Mouse (Mus musculus): ENCODE data around the gene AC131692.1. TPM values are rescaled to one million over a fixed set of nuclear protein-coding genes. Genes with fewer than 3 reads are reported as not detected.

Gene AC131692.1
- polyA plus RNA-seq (2014; fragmentation: Nextera tagmentation; extraction: Ambion mirVana), result 0.49 and 0.62 TPM in 2 replicates

DNA sequence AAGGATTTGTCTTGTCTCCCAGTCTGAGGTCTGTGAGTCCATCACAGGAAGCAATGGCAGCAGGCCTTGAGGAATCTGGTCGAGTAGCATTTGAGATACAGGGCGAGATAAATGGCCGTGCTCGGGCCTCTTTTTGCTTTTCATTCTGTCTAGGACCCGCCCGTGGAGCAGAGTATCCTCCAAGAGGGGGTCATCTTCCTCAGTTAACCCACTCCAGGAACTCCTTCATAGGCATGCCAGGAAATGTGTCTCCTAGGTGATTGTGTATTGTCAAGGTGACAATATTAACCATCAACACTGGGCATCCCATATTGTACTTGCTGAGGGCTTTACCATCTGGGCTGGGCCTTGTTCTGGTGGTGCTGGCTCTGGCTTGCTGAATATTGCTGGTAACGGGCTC is at the start of gene AC131692.1:
TSS of gene AC131692.1 (plus strand) at position 301 of the 400 bp plus-strand sequence.
- Histone ChIP-seq H3K9ac (ENCODE audit: low read depth, low read length) (no peak within 1 kb of the TSS), H3K4me3 (ENCODE audit: low read depth, low read length) (no peak within 1 kb of the TSS), H3K27ac (ENCODE audit: low read depth, low read length) (no peak within 1 kb of the TSS), H3K4me2 (replicated peaks; ENCODE audit: low read depth, low read length) (no peak within 1 kb of the TSS), H3K27me3 (ENCODE audit: control insufficient read depth, insufficient read depth, low read length) (no peaks in the 10 kb centered on the region), H3K4me1 (replicated peaks; ENCODE audit: control insufficient read depth, insufficient read depth, low read length) (no peaks in the 10 kb centered on the region), H3K9me3 (ENCODE audit: control insufficient read depth, low read length) (no peaks in the 10 kb centered on the region), H3K36me3 (ENCODE audit: control insufficient read depth, insufficient read depth, low read length) (peaks cover 12% of the 10 kb centered on the region)
- WGBS, result 91% methylated on average over 7 of the region's 7 CpGs
- ATAC-seq (ENCODE audit: low FRiP score) (no peak), DNase-seq (ENCODE audit: low spot score) (no peak)

- WGBS, result 24% methylated on average over 20 of the region's 20 CpGs
- peak overlapping the region; percentile 91 for H3K9ac ChIP-seq (ENCODE audit: low read depth, low read length)
- no peaks in the 10 kb centered on the region for H3K9me3 ChIP-seq (ENCODE audit: control insufficient read depth, low read length)
- H3K36me3 ChIP-seq (ENCODE audit: control insufficient read depth, insufficient read depth, low read length), result peaks cover 13% of the 10 kb centered on the region; the same call in 1 of the 2 replicates
- H3K4me3 ChIP-seq (ENCODE audit: low read depth, low read length), result peak overlapping the region; percentile 93
- DNase-seq (ENCODE audit: low spot score) (no peak), ATAC-seq (ENCODE audit: low FRiP score) (peak; percentile 46)
- no peaks in the 10 kb centered on the region for H3K27me3 ChIP-seq (ENCODE audit: control insufficient read depth, insufficient read depth, low read length)
- peaks cover 8% of the 10 kb centered on the region for H3K4me1 ChIP-seq (replicated peaks; ENCODE audit: control insufficient read depth, insufficient read depth, low read length)
- peak overlapping the region; percentile 96 for H3K4me2 ChIP-seq (replicated peaks; ENCODE audit: low read depth, low read length)
- peak overlapping the region; percentile 97 for H3K27ac ChIP-seq (ENCODE audit: low read depth, low read length)
Measured at GRCm38 (mm10) chr19:6045366-6046293, 48.6 kb upstream of the AC131692.1 start.

DNA sequence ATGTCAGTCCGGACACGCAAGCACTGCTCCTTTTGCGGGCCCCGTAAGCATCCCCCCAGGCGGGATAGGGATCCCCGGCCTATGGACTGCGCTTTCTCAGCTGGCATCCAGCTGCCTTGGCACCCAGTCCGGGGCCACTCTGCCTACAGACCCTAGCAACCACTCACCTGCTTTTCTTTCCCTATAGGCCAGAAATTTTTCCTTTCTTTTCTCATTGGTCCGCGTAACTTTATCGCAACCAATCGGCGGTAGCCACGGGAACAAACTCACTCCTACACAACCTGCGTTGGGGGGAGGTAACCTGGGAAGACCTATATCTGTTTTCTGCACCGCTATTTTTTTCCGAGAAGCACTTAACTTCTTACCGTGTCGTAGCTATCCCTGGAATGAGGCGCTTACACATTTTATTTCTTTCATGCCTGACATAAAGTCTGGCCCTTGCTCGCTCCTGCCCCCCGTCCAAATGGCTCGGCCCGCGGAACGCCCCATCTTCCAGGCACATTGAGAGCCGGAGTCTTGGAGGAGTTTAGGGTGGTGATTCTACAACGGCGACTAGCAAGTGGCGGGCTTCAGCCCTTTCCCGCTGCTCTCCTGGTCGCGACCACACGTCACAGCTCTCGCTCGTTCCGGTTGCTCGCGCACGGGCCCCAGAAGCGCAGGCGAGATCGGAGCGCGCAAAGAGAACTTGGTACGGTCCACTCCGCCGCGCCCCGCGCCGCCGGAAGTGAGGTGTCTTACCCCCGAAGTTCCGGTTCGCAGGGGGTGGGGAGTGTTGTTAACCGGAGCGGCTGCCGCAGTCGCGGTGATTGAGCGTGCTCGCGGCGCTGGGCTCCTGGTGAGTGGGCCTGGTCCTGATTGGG is 47.7 kb upstream of the AC131692.1 start, which contains the start of gene Syvn1:
TSS of gene Syvn1 (plus strand) at position 283 of the 860 bp plus-strand sequence.
- peak within 1 kb of the TSS; percentile 93 for H3K4me3 ChIP-seq (ENCODE audit: low read depth, low read length)
- peaks cover 8% of the 10 kb centered on the region for H3K4me1 ChIP-seq (replicated peaks; ENCODE audit: control insufficient read depth, insufficient read depth, low read length)
- under 1% methylated on average over 64 of the region's 65 CpGs for WGBS
- no peaks in the 10 kb centered on the region for H3K9me3 ChIP-seq (ENCODE audit: control insufficient read depth, low read length)
- ATAC-seq (ENCODE audit: low FRiP score), result peak; percentile 92
- peak within 1 kb of the TSS; percentile 97 for H3K27ac ChIP-seq (ENCODE audit: low read depth, low read length)
- peak within 1 kb of the TSS; percentile 96 for H3K4me2 ChIP-seq (replicated peaks; ENCODE audit: low read depth, low read length)
- peak within 1 kb of the TSS; percentile 91 for H3K9ac ChIP-seq (ENCODE audit: low read depth, low read length)
- H3K27me3 ChIP-seq (ENCODE audit: control insufficient read depth, insufficient read depth, low read length), result no peaks in the 10 kb centered on the region
- H3K36me3 ChIP-seq (ENCODE audit: control insufficient read depth, insufficient read depth, low read length), result peaks cover 22% of the 10 kb centered on the region
- DNase-seq (ENCODE audit: low spot score), result peak; percentile 94

DNA sequence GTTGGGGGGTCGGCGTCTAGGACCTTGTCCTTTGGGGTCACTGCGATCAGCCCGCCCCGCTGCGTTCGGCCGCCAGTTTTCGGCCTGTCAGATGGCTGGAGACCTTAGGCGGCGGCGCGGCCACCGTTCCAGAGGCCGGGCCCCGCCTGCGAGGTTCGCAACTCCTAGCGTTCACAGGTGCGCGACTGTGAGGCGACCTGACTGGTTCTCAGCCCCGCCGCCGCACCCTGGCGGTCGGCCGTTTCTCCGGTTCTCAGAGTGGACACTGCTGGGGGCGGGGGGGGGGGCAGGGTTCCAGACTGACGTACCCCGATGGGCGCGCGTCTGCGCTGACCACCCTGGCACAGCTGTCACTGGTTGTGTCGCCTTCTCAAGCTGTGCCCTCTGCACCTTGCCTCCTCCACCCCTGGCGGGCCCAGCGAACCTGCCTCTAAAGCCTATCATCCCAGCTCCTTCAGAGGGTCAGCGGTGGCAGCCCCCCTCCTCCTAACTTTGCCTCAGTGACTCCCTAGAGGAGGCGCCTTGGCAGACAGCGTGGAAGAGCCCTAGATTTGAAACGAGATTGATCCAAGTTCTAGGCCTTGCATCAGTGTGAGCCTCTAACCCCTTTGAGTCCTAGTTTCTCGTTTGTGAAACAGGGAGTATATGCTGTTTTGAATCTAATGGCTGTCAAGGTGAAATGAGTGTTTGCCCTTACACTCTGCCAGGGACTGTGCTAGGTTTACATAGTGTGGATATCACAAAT is 46.9 kb upstream of the AC131692.1 start:
- H3K4me3 ChIP-seq (ENCODE audit: low read depth, low read length), result peak overlapping the region; percentile 93
- peaks cover 8% of the 10 kb centered on the region for H3K4me1 ChIP-seq (replicated peaks; ENCODE audit: control insufficient read depth, insufficient read depth, low read length)
- peak overlapping the region; percentile 97 for H3K27ac ChIP-seq (ENCODE audit: low read depth, low read length)
- no peaks in the 10 kb centered on the region for H3K27me3 ChIP-seq (ENCODE audit: control insufficient read depth, insufficient read depth, low read length)
- peak overlapping the region; percentile 91 for H3K9ac ChIP-seq (ENCODE audit: low read depth, low read length)
- 2% methylated on average over 44 of the region's 44 CpGs for WGBS
- DNase-seq (ENCODE audit: low spot score) (no peak), ATAC-seq (ENCODE audit: low FRiP score) (peak; percentile 31)
- H3K36me3 ChIP-seq (ENCODE audit: control insufficient read depth, insufficient read depth, low read length), result peaks cover 28% of the 10 kb centered on the region
- H3K4me2 ChIP-seq (replicated peaks; ENCODE audit: low read depth, low read length), result peak overlapping the region; percentile 96
- H3K9me3 ChIP-seq (ENCODE audit: control insufficient read depth, low read length), result no peaks in the 10 kb centered on the region

- Histone ChIP-seq H3K4me3 (ENCODE audit: low read depth, low read length) (peak overlapping the region; percentile 93), H3K9me3 (ENCODE audit: control insufficient read depth, low read length) (no peaks in the 10 kb centered on the region), H3K36me3 (ENCODE audit: control insufficient read depth, insufficient read depth, low read length) (peaks cover 33% of the 10 kb centered on the region), H3K27me3 (ENCODE audit: control insufficient read depth, insufficient read depth, low read length) (no peaks in the 10 kb centered on the region), H3K4me2 (replicated peaks; ENCODE audit: low read depth, low read length) (peak overlapping the region; percentile 96), H3K4me1 (replicated peaks; ENCODE audit: control insufficient read depth, insufficient read depth, low read length) (peaks cover 8% of the 10 kb centered on the region), H3K9ac (ENCODE audit: low read depth, low read length) (peak overlapping the region; percentile 91), H3K27ac (ENCODE audit: low read depth, low read length) (no peak overlapping the region)
- no peak for ATAC-seq (ENCODE audit: low FRiP score)
- WGBS, result 89% methylated on average over 8 of the region's 8 CpGs
- no peak for DNase-seq (ENCODE audit: low spot score)
Measured at GRCm38 (mm10) chr19:6047899-6048166, 46.4 kb upstream of the AC131692.1 start.

DNA sequence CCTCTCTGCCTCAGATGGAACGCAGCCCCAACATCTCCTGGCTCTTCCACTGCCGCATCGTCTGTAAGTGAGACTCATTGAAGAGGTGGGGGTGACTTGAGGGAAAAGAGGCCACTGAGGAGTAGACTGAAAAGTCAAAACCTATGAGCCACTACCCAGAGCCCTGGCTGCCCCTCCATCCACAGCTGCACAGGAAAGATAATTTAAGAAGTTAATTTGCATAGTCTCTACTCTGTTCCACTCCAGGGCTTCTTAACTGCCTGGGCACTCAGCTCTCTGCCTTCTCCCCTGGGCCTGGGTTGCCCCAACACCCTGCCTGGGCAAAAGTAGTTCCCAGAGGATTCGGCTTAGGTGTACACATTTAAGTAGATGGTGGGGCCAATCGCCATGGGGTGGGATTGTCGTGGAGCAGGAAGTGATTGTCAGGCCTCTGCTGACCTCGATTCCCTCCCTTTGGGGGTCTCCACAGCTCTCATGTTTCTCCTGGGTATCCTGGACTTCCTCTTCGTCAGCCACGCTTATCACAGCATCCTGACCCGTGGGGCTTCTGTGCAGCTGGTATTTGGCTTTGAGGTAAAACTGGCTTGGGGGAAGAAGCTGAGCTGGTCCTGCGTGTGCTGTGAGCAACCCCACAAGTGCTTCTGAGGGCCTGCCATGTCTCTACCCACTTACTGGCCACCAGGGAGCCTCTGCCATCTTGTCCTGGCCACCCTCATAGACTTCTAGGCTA is 45.4 kb upstream of the AC131692.1 start:
- Histone ChIP-seq H3K9me3 (ENCODE audit: control insufficient read depth, low read length) (no peaks in the 10 kb centered on the region), H3K36me3 (ENCODE audit: control insufficient read depth, insufficient read depth, low read length) (peaks cover 39% of the 10 kb centered on the region), H3K4me2 (replicated peaks; ENCODE audit: low read depth, low read length) (no peak overlapping the region), H3K4me3 (ENCODE audit: low read depth, low read length) (no peak overlapping the region), H3K27ac (ENCODE audit: low read depth, low read length) (no peak overlapping the region), H3K9ac (ENCODE audit: low read depth, low read length) (no peak overlapping the region), H3K27me3 (ENCODE audit: control insufficient read depth, insufficient read depth, low read length) (no peaks in the 10 kb centered on the region), H3K4me1 (replicated peaks; ENCODE audit: control insufficient read depth, insufficient read depth, low read length) (peaks cover 8% of the 10 kb centered on the region)
- DNase-seq (ENCODE audit: low spot score), result no peak
- ATAC-seq (ENCODE audit: low FRiP score), result no peak
- 90% methylated on average over 11 of the region's 11 CpGs for WGBS

GRCm38 (mm10) chr19:6052516-6052915 is 41.7 kb upstream of the AC131692.1 start:
- no peak for DNase-seq (ENCODE audit: low spot score)
- H3K9me3 ChIP-seq (ENCODE audit: control insufficient read depth, low read length), result no peaks in the 10 kb centered on the region
- H3K27me3 ChIP-seq (ENCODE audit: control insufficient read depth, insufficient read depth, low read length), result no peaks in the 10 kb centered on the region
- H3K4me2 ChIP-seq (replicated peaks; ENCODE audit: low read depth, low read length), result no peak overlapping the region
- H3K27ac ChIP-seq (ENCODE audit: low read depth, low read length), result no peak overlapping the region
- peaks cover 8% of the 10 kb centered on the region for H3K4me1 ChIP-seq (replicated peaks; ENCODE audit: control insufficient read depth, insufficient read depth, low read length)
- ATAC-seq (ENCODE audit: low FRiP score), result no peak
- H3K9ac ChIP-seq (ENCODE audit: low read depth, low read length), result no peak overlapping the region
- H3K36me3 ChIP-seq (ENCODE audit: control insufficient read depth, insufficient read depth, low read length), result peaks cover 39% of the 10 kb centered on the region
- WGBS, result 91% methylated on average over 7 of the region's 7 CpGs
- H3K4me3 ChIP-seq (ENCODE audit: low read depth, low read length), result no peak overlapping the region

- Histone ChIP-seq H3K4me2 (replicated peaks; ENCODE audit: low read depth, low read length) (no peak overlapping the region), H3K4me3 (ENCODE audit: low read depth, low read length) (no peak overlapping the region), H3K27ac (ENCODE audit: low read depth, low read length) (no peak overlapping the region), H3K27me3 (ENCODE audit: control insufficient read depth, insufficient read depth, low read length) (no peaks in the 10 kb centered on the region), H3K9me3 (ENCODE audit: control insufficient read depth, low read length) (no peaks in the 10 kb centered on the region), H3K9ac (ENCODE audit: low read depth, low read length) (no peak overlapping the region), H3K36me3 (ENCODE audit: control insufficient read depth, insufficient read depth, low read length) (peaks cover 34% of the 10 kb centered on the region), H3K4me1 (replicated peaks; ENCODE audit: control insufficient read depth, insufficient read depth, low read length) (peaks cover 6% of the 10 kb centered on the region; the same call in 1 of the 2 replicates)
- 89% methylated on average over 5 of the region's 5 CpGs for WGBS
- DNase-seq (ENCODE audit: low spot score) (no peak), ATAC-seq (ENCODE audit: low FRiP score) (no peak)
Measured at GRCm38 (mm10) chr19:6054296-6054695, 39.9 kb upstream of the AC131692.1 start.

Measured in hindbrain, embryonic 11.5 days (tissue).